Mouse (Mus musculus): ENCODE results near the gene Btaf1. TPM values are rescaled to one million over a fixed set of nuclear protein-coding genes. Genes with fewer than 3 reads are reported as not detected.

The Btaf1 gene
- total and polyA plus RNA-seq, 2 experiments from 2014 or later = 3.5 to 16.9 TPM

GRCm38 (mm10) chr19:36919466-36919865 is 6.4 kb upstream of the Btaf1 start, which contains the start of gene Fgfbp3:
Gene Fgfbp3 (minus strand): TSS chr19:36919615.
- no peak for ATAC-seq
- H3K9ac ChIP-seq (replicated peaks; ENCODE audit: low read length) = peak within 1 kb of the TSS; percentile 84
- no peaks in the 10 kb centered on the region for H3K4me1 ChIP-seq (ENCODE audit: insufficient read depth, low read length)
- no peaks in the 10 kb centered on the region for H3K9me3 ChIP-seq (ENCODE audit: low read length)
- peak within 1 kb of the TSS; percentile 73 for H3K4me3 ChIP-seq (ENCODE audit: low read length)
- peak within 1 kb of the TSS; percentile 91 for H3K27ac ChIP-seq
- TF ChIP-seq CTCF (IDR thresholded peaks at IDR 0.05; ENCODE audit: low read depth) = no peak
- no peaks in the 10 kb centered on the region for H3K27me3 ChIP-seq (ENCODE audit: insufficient read depth, low read length)
- 4% methylated on average over 12 of the region's 12 CpGs for WGBS
- no peaks in the 10 kb centered on the region for H3K36me3 ChIP-seq (ENCODE audit: insufficient read depth, low read length)
- peak; percentile 25 for DNase-seq (ENCODE audit: low spot score)
- H3K4me2 ChIP-seq (ENCODE audit: low read depth, low read length) = peak within 1 kb of the TSS; percentile 92

- H3K27me3 ChIP-seq (ENCODE audit: insufficient read depth, low read length) = no peaks in the 10 kb centered on the region
- 34% methylated on average over 2 of the region's 2 CpGs for WGBS
- H3K9me3 ChIP-seq (ENCODE audit: low read length) = no peaks in the 10 kb centered on the region
- no peak overlapping the region for H3K9ac ChIP-seq (replicated peaks; ENCODE audit: low read length)
- H3K27ac ChIP-seq = no peak overlapping the region
- no peak overlapping the region for H3K4me2 ChIP-seq (ENCODE audit: low read depth, low read length)
- H3K4me1 ChIP-seq (ENCODE audit: insufficient read depth, low read length) = no peaks in the 10 kb centered on the region
- H3K36me3 ChIP-seq (ENCODE audit: insufficient read depth, low read length) = no peaks in the 10 kb centered on the region
- TF ChIP-seq CTCF (IDR thresholded peaks at IDR 0.05; ENCODE audit: low read depth) = peak; percentile 60
- ATAC-seq = no peak
- peak; percentile 83 for DNase-seq (ENCODE audit: low spot score)
- no peak overlapping the region for H3K4me3 ChIP-seq (ENCODE audit: low read length)
These were observed 3.9 kb upstream of the Btaf1 start for GRCm38 (mm10) chr19:36922015-36922414.

- no peak overlapping the region for H3K27ac ChIP-seq
- H3K36me3 ChIP-seq (ENCODE audit: insufficient read depth, low read length) = no peaks in the 10 kb centered on the region
- H3K9ac ChIP-seq (replicated peaks; ENCODE audit: low read length) = no peak overlapping the region
- H3K4me1 ChIP-seq (ENCODE audit: insufficient read depth, low read length) = 0 out of 2 replicates have a peak, but pooled peaks cover 3% of the 10 kb centered on the region
- DNase-seq (ENCODE audit: low spot score) = no peak
- H3K4me3 ChIP-seq (ENCODE audit: low read length) = no peak overlapping the region
- no peaks in the 10 kb centered on the region for H3K27me3 ChIP-seq (ENCODE audit: insufficient read depth, low read length)
- no peaks in the 10 kb centered on the region for H3K9me3 ChIP-seq (ENCODE audit: low read length)
- H3K4me2 ChIP-seq (ENCODE audit: low read depth, low read length) = no peak overlapping the region
- 58% methylated on average over 3 of the region's 3 CpGs for WGBS
- TF ChIP-seq CTCF (IDR thresholded peaks at IDR 0.05; ENCODE audit: low read depth) = no peak
- no peak for ATAC-seq
These were observed 2.9 kb upstream of the Btaf1 start for GRCm38 (mm10) chr19:36922936-36923335.

GRCm38 (mm10) chr19:36926553-36927236 is 816 bp downstream of the Btaf1 start:
- H3K27me3 ChIP-seq (ENCODE audit: insufficient read depth, low read length) = no peaks in the 10 kb centered on the region
- H3K4me1 ChIP-seq (ENCODE audit: insufficient read depth, low read length) = 0 out of 2 replicates have a peak, but pooled peaks cover 3% of the 10 kb centered on the region
- peak overlapping the region; percentile 96 for H3K27ac ChIP-seq
- no peak for ATAC-seq
- no peak for TF ChIP-seq CTCF (IDR thresholded peaks at IDR 0.05; ENCODE audit: low read depth)
- no peaks in the 10 kb centered on the region for H3K36me3 ChIP-seq (ENCODE audit: insufficient read depth, low read length)
- DNase-seq (ENCODE audit: low spot score) = no peak
- H3K9ac ChIP-seq (replicated peaks; ENCODE audit: low read length) = peak overlapping the region; percentile 82
- H3K4me3 ChIP-seq (ENCODE audit: low read length) = peak overlapping the region; percentile 92
- WGBS = 2% methylated on average over 26 of the region's 26 CpGs
- H3K4me2 ChIP-seq (ENCODE audit: low read depth, low read length) = peak overlapping the region; percentile 75
- H3K9me3 ChIP-seq (ENCODE audit: low read length) = no peaks in the 10 kb centered on the region

- ATAC-seq (no peak), DNase-seq (ENCODE audit: low spot score) (no peak)
- H3K36me3 ChIP-seq (ENCODE audit: insufficient read depth, low read length) = no peaks in the 10 kb centered on the region
- H3K4me3 ChIP-seq (ENCODE audit: low read length) = peak overlapping the region; percentile 92; the same call in 1 of the 2 replicates
- TF ChIP-seq CTCF (IDR thresholded peaks at IDR 0.05; ENCODE audit: low read depth) = no peak
- no peaks in the 10 kb centered on the region for H3K27me3 ChIP-seq (ENCODE audit: insufficient read depth, low read length)
- H3K27ac ChIP-seq = no peak overlapping the region
- H3K9me3 ChIP-seq (ENCODE audit: low read length) = no peaks in the 10 kb centered on the region
- H3K4me2 ChIP-seq (ENCODE audit: low read depth, low read length) = peak overlapping the region; percentile 75; the same call in 1 of the 2 replicates
- no peak overlapping the region for H3K9ac ChIP-seq (replicated peaks; ENCODE audit: low read length)
- WGBS = 82% methylated on average over 6 of the region's 6 CpGs
- 0 out of 2 replicates have a peak, but pooled peaks cover 3% of the 10 kb centered on the region for H3K4me1 ChIP-seq (ENCODE audit: insufficient read depth, low read length)
These were observed 2.0 kb downstream of the Btaf1 start for GRCm38 (mm10) chr19:36927800-36928361.

- Histone ChIP-seq H3K4me1 (ENCODE audit: insufficient read depth, low read length) (0 out of 2 replicates have a peak, but pooled peaks cover 3% of the 10 kb centered on the region), H3K36me3 (ENCODE audit: insufficient read depth, low read length) (no peaks in the 10 kb centered on the region), H3K27ac (no peak overlapping the region), H3K27me3 (ENCODE audit: insufficient read depth, low read length) (no peaks in the 10 kb centered on the region), H3K9ac (replicated peaks; ENCODE audit: low read length) (no peak overlapping the region), H3K4me2 (ENCODE audit: low read depth, low read length) (no peak overlapping the region), H3K4me3 (ENCODE audit: low read length) (no peak overlapping the region), H3K9me3 (ENCODE audit: low read length) (no peaks in the 10 kb centered on the region)
- no peak for DNase-seq (ENCODE audit: low spot score)
- no peak for ATAC-seq
- no peak for TF ChIP-seq CTCF (IDR thresholded peaks at IDR 0.05; ENCODE audit: low read depth)
These were observed 3.9 kb downstream of the Btaf1 start for GRCm38 (mm10) chr19:36929816-36930215.

- no peak for TF ChIP-seq CTCF (IDR thresholded peaks at IDR 0.05; ENCODE audit: low read depth)
- DNase-seq (ENCODE audit: low spot score) = no peak
- H3K9me3 ChIP-seq (ENCODE audit: low read length) = no peaks in the 10 kb centered on the region
- ATAC-seq = no peak
- 0 out of 2 replicates have a peak, but pooled peaks cover 3% of the 10 kb centered on the region for H3K4me1 ChIP-seq (ENCODE audit: insufficient read depth, low read length)
- H3K9ac ChIP-seq (replicated peaks; ENCODE audit: low read length) = no peak overlapping the region
- H3K36me3 ChIP-seq (ENCODE audit: insufficient read depth, low read length) = no peaks in the 10 kb centered on the region
- no peak overlapping the region for H3K4me3 ChIP-seq (ENCODE audit: low read length)
- no peaks in the 10 kb centered on the region for H3K27me3 ChIP-seq (ENCODE audit: insufficient read depth, low read length)
- no peak overlapping the region for H3K4me2 ChIP-seq (ENCODE audit: low read depth, low read length)
- no peak overlapping the region for H3K27ac ChIP-seq
These were observed 6.2 kb downstream of the Btaf1 start for GRCm38 (mm10) chr19:36932097-36932496.
